21 mouse cellular contexts compared by ENCODE assay signal in the genomic region with DNA sequence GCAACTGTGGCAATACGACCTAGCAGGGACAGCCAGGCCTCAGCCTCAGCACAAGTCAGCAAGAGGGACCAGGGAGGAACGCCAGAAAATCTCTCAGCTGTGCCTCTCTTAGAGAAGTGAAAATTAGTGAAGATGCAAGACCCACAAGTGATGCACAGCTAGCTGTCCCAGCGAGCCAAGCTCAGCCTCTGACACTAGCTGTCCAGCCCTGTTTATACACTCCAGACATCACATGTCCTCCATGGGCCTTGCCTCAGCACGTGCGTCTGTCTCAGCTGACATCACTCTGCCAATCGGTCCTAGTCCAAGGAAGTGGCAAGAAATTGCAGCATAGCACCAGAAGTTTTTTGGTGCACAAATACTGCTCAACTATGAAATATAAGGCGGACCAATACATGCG. TPM values are rescaled to one million over a fixed set of nuclear protein-coding genes. Genes with fewer than 3 reads are reported as not detected.
DNase-seq lines count a peak whose midpoint lies in the region; ATAC-seq and TF ChIP-seq lines count a peak whose summit lies in the region.
"Had no signal": no experiment of that assay in that cellular context is flagged by ENCODE, and none has a peak within 500 bp of the region (broad histone marks: within the 10 kb centered on the region; RNA-seq: fewer than 3 reads in every experiment).

No protein-coding gene starts in this region.

- no peak overlapping the region for H3K4me2 ChIP-seq in lung, postnatal 0 days (replicated peaks; ENCODE audit: low read depth, low read length)

- WGBS in lung, postnatal 0 days: 70% methylated on average over 8 of the region's 8 CpGs

- H3K27ac ChIP-seq in lung, postnatal 0 days (ENCODE audit: low read length): no peak overlapping the region

- H3K9ac ChIP-seq in lung, postnatal 0 days (replicated peaks; ENCODE audit: low read depth): no peak overlapping the region

- H3K4me1 ChIP-seq in lung, postnatal 0 days (ENCODE audit: insufficient read depth, low read depth, low read length): no peaks in the 10 kb centered on the region
- H3K4me1 ChIP-seq in megakaryocyte, embryonic 14.5 days: peaks cover 84% of the 10 kb centered on the region

- H3K9me3 ChIP-seq in lung, postnatal 0 days (ENCODE audit: low read length): no peaks in the 10 kb centered on the region
- no peaks in the 10 kb centered on the region for H3K9me3 ChIP-seq in megakaryocyte, embryonic 14.5 days
- H3K9me3 ChIP-seq: G1E had no signal

- TF ChIP-seq EP300 in lung, postnatal 0 days (IDR thresholded peaks at IDR 0.05): no peak

- H3K4me3 ChIP-seq in lung, postnatal 0 days (ENCODE audit: low read depth, low read length): no peak overlapping the region
- peak overlapping the region; percentile 53 for H3K4me3 ChIP-seq in megakaryocyte, embryonic 14.5 days (replicated peaks)

- no peak for ATAC-seq in lung, postnatal 0 days
- ATAC-seq in megakaryocyte, adult 5-6 weeks (ENCODE audit: poor library complexity, severe bottlenecking): no peak
- ATAC-seq: activated CD4-positive, CD25-positive, alpha-beta regulatory T cell, adult 4 months; CD4-positive, CD25-positive, alpha-beta regulatory T cell, adult 4 months; Patski had no signal

- H3K27me3 ChIP-seq in lung, postnatal 0 days (replicated peaks; ENCODE audit: insufficient read depth, low read length): no peaks in the 10 kb centered on the region
- peaks cover 38% of the 10 kb centered on the region for H3K27me3 ChIP-seq in megakaryocyte, embryonic 14.5 days (replicated peaks)
- H3K27me3 ChIP-seq: Patski had no signal

- DNase-seq in heart, adult 11 months: peak; percentile 94
- DNase-seq in heart, postnatal 4 days: no peak
- DNase-seq in lung, postnatal 10 days: peak; percentile 33
- no peak for DNase-seq in lung, postnatal 25 days (ENCODE audit: low spot score)
- DNase-seq in lung, postnatal 36 days: peak; percentile 7
- DNase-seq in lung, postnatal 0 days (ENCODE audit: low spot score): no peak
- DNase-seq: adrenal gland, adult 2 months; adrenal gland, adult 8-10 months; adrenal gland, postnatal 10 days; adrenal gland, postnatal 14 days; adrenal gland, postnatal 25 days; adrenal gland, postnatal 36 days; B cell, adult 2 months; cerebellum, adult 11 months; cerebellum, adult 11-12 months had no signal

- no peak for TF ChIP-seq CTCF in lung, postnatal 0 days (IDR thresholded peaks at IDR 0.05)

- no peaks in the 10 kb centered on the region for H3K36me3 ChIP-seq in lung, postnatal 0 days (ENCODE audit: insufficient read depth, low read length)
- peaks cover 35% of the 10 kb centered on the region for H3K36me3 ChIP-seq in megakaryocyte, embryonic 14.5 days (replicated peaks; ENCODE audit: low read length)
- H3K36me3 ChIP-seq: G1E had no signal

RNA-seq across cellular contexts. Expression of gene Nacc2, which starts 16.0 kb away (rescaled TPM):
- 10 to 100 TPM; 11.1 to 11.4 TPM for total RNA-seq in heart, postnatal 4 days (2021)
- 7.1 and 9.2 TPM in 2 replicates for polyA plus RNA-seq in lung, postnatal 0 days (2015; fragmentation: Nextera tagmentation; extraction: Ambion mirVana)
- polyA plus RNA-seq in megakaryocyte, embryonic 14.5 days (2012; ENCODE audit: insufficient read depth, low replicate concordance): 63.1 and 124 TPM in 2 replicates
- total RNA-seq in megakaryocyte, adult 5-6 weeks (2015): 2.1 and 3.0 TPM in 2 replicates
- total RNA-seq in megakaryocyte, adult 5-6 weeks (2017): 1.7 and 3.6 TPM in 2 replicates

Comparison
In these comparisons a context has a peak if more than half of its experiments do, and no peak if none do; other contexts are left out.
1. DNase-seq: peak in heart, adult 11 months (single experiment), lung, postnatal 10 days (single experiment) and lung, postnatal 36 days (single experiment); none in heart, postnatal 4 days (single experiment), lung, postnatal 25 days (single experiment) and lung, postnatal 0 days (single experiment).